Mouse (Mus musculus) heart, embryonic 13.5 days (tissue): Measurements from ENCODE around the gene Ndufa6. TPM values are rescaled to one million over a fixed set of nuclear protein-coding genes. Genes with fewer than 3 reads are reported as not detected.

ENCODE experiments used
- ATAC-seq: fragments of 200-750 bp; cut with Nextera tagmentation; 2 replicates; pipeline ENCODE4 v1.8.0; 2017; ENCODE audit warnings: moderate TSS enrichment; ENCODE audit not compliant: insufficient number of reproducible peaks, low FRiP score, low TSS enrichment; ENCODE audit errors: extremely low read depth
- H3K27ac ChIP-seq: fragments of 300-500 bp; sonication (generic); replicated peaks from 2 replicates; pipeline ENCODE4 v1.5.1; 2015; ENCODE audit warnings: moderate library complexity, mild to moderate bottlenecking, inconsistent platforms
- H3K27me3 ChIP-seq: fragments of 300-500 bp; sonication (generic); replicated peaks from 2 replicates; pipeline ENCODE4 v1.6.1; 2015; ENCODE audit warnings: mild to moderate bottlenecking, inconsistent platforms
- H3K36me3 ChIP-seq: fragments of 300-500 bp; sonication (generic); 2 replicates; pipeline ENCODE4 v1.6.1; 2015; ENCODE audit warnings: mild to moderate bottlenecking, inconsistent platforms
- H3K4me1 ChIP-seq: fragments of 300-500 bp; sonication (generic); 2 replicates; pipeline ENCODE4 v1.6.1; 2015; ENCODE audit warnings: inconsistent platforms
- H3K4me2 ChIP-seq: fragments of 300-500 bp; sonication (generic); 2 replicates; pipeline ENCODE4 v1.6.1; 2015; ENCODE audit warnings: inconsistent platforms, mild to moderate bottlenecking, moderate library complexity
- H3K4me3 ChIP-seq: fragments of 300-500 bp; sonication (generic); 2 replicates; pipeline ENCODE4 v1.5.1; 2015; ENCODE audit warnings: moderate library complexity, mild to moderate bottlenecking, inconsistent platforms
- H3K9ac ChIP-seq: fragments of 300-500 bp; sonication (generic); 2 replicates; pipeline ENCODE4 v1.6.1; 2015; ENCODE audit warnings: inconsistent platforms, mild to moderate bottlenecking, moderate library complexity
- H3K9me3 ChIP-seq: fragments of 300-500 bp; sonication (generic); 2 replicates; pipeline ENCODE4 v1.6.1; 2016; ENCODE audit warnings: inconsistent platforms
- WGBS: fragments of 180-500 bp; shearing (Covaris S2); methylation state at CpG from one replicate; pipeline ENCODE4 v1.1.7; 2015; ENCODE audit warnings: mixed read lengths; 5-methylcytosine and 5-hydroxymethylcytosine counted together
- polyA plus RNA-seq: library from polyadenylated mRNA; unstranded; fragments of >200 nt; fragmentation: Nextera tagmentation; extraction: Ambion mirVana; gene quantifications from 2 replicates; pipeline ENCODE4 v1.2.1, GENCODE M21; 2015

The Ndufa6 gene
- polyA plus RNA-seq, 1 experiment from 2014 or later, result 473 TPM

- H3K27ac ChIP-seq, result peak within 1 kb of the TSS; percentile 75
- 1% methylated on average over 18 of the region's 24 CpGs for WGBS
These were observed 26.0 kb upstream of the Ndufa6 start, which contains the start of gene Cyp2d22 for GRCm38 (mm10) chr15:82379871-82380713. TSS of gene Cyp2d22 (minus strand) at chr15:82380260.

DNA sequence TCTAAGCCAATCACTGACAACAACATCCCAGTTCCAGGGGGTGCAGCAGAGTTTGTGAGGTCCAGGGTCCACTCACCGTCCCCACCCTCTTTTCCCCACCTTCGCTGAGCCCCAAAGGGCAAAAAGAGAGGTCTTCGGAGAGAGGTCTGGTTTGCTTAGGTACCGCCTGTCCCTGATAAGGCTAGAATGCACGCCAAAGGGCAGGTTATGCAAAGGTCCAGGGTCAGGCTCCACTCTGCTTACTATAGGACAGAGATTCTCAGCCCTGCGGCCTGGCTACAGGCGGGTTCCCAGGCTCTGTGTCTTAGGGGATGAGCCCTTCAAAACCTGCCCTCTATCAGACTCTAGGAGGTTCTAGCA lies 25.4 kb upstream of the Ndufa6 start:
- Histone ChIP-seq H3K27me3 (no peaks in the 10 kb centered on the region), H3K4me2 (peak overlapping the region; percentile 75), H3K36me3 (no peaks in the 10 kb centered on the region), H3K4me3 (peak overlapping the region; percentile 56), H3K9me3 (no peaks in the 10 kb centered on the region), H3K27ac (peak overlapping the region; percentile 75), H3K4me1 (peaks cover 52% of the 10 kb centered on the region), H3K9ac (peak overlapping the region; percentile 80)
- WGBS, result 10% methylated on average over 7 of the region's 7 CpGs
- ATAC-seq, result no peak

More at GRCm38 (mm10) chr15:82379871-82380713, 26.0 kb upstream of the Ndufa6 start, which contains the start of gene Cyp2d22:
- ATAC-seq, result peak; percentile 77
- Histone ChIP-seq H3K4me1 (peaks cover 52% of the 10 kb centered on the region), H3K9ac (peak within 1 kb of the TSS; percentile 80), H3K36me3 (no peaks in the 10 kb centered on the region), H3K4me2 (peak within 1 kb of the TSS; percentile 75), H3K27me3 (no peaks in the 10 kb centered on the region), H3K9me3 (no peaks in the 10 kb centered on the region), H3K4me3 (peak within 1 kb of the TSS; percentile 56)

DNA sequence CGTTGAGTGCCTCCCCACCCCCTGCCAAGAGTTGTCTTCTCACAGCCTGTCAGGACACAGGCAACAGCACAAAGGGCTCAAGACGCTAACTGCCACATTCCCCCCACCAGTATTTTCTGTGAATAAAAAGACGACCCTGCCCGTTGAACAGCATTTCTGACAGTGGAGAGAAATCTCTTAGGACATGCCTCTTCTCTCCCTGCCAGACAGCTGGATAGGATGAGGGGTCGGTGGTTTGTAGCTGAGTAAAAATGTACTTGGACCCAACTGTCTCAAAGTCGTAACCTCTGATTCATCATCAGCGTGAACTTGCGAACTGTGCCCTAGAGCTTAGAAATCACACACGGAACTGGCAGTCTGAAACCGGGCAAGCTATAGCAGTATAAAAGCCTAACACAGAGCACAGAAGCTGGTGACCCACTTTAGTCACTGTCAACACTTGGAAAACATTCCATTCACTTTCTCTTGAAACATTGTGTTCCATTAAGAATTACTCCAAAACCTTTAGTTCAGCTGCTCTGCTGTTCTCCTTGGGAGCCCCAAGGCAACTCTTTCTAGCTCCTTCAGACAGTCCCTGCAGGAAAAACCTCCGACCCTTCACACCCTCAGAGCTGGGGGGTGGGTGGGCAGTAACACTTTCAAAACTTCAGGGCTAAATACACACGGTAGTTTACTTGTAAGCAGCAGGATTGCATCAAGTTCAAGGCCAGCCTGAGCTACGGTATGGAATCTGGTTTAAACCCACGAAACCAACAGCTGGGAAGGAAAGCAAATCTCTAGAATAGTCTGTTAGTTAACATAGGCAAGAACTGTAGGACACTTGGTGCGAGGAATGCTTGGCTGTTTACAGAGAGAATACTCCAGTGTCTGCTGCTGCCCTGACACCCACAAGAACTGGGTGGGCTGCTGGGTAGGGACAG lies 24.4 kb upstream of the Ndufa6 start:
- peak overlapping the region; percentile 56 for H3K4me3 ChIP-seq
- 44% methylated on average over 15 of the region's 15 CpGs for WGBS

GRCm38 (mm10) chr15:82377701-82378100 lies 23.6 kb upstream of the Ndufa6 start:
- no peak overlapping the region for H3K4me3 ChIP-seq
- H3K4me2 ChIP-seq, result peak overlapping the region; percentile 75; the same call in 1 of the 2 replicates
- H3K9ac ChIP-seq, result no peak overlapping the region
- peak overlapping the region; percentile 75 for H3K27ac ChIP-seq
- ATAC-seq, result no peak
- no peaks in the 10 kb centered on the region for H3K27me3 ChIP-seq
- 0 out of 2 replicates have a peak, but pooled peaks cover 4% of the 10 kb centered on the region for H3K36me3 ChIP-seq
- no peaks in the 10 kb centered on the region for H3K9me3 ChIP-seq
- 63% methylated on average over 5 of the region's 5 CpGs for WGBS
- peaks cover 52% of the 10 kb centered on the region for H3K4me1 ChIP-seq

More for the DNA sequence above, 24.4 kb upstream of the Ndufa6 start:
- no peaks in the 10 kb centered on the region for H3K36me3 ChIP-seq
- peak overlapping the region; percentile 62 for H3K9ac ChIP-seq
- H3K27ac ChIP-seq, result peak overlapping the region; percentile 75
- no peaks in the 10 kb centered on the region for H3K9me3 ChIP-seq
- peak overlapping the region; percentile 75 for H3K4me2 ChIP-seq
- ATAC-seq, result no peak
- peaks cover 52% of the 10 kb centered on the region for H3K4me1 ChIP-seq
- no peaks in the 10 kb centered on the region for H3K27me3 ChIP-seq

GRCm38 (mm10) chr15:82376393-82377138 lies 22.4 kb upstream of the Ndufa6 start:
- no peak overlapping the region for H3K4me3 ChIP-seq
- peak overlapping the region; percentile 65 for H3K27ac ChIP-seq
- no peaks in the 10 kb centered on the region for H3K9me3 ChIP-seq
- 62% methylated on average over 17 of the region's 17 CpGs for WGBS
- H3K36me3 ChIP-seq, result 0 out of 2 replicates have a peak, but pooled peaks cover 5% of the 10 kb centered on the region
- ATAC-seq, result no peak
- no peak overlapping the region for H3K4me2 ChIP-seq
- H3K4me1 ChIP-seq, result peaks cover 52% of the 10 kb centered on the region
- peak overlapping the region; percentile 28; the same call in 1 of the 2 replicates for H3K9ac ChIP-seq
- no peaks in the 10 kb centered on the region for H3K27me3 ChIP-seq

- Histone ChIP-seq H3K9ac (peak overlapping the region; percentile 28; the same call in 1 of the 2 replicates), H3K4me2 (no peak overlapping the region), H3K27me3 (no peaks in the 10 kb centered on the region), H3K4me1 (peaks cover 48% of the 10 kb centered on the region), H3K27ac (peak overlapping the region; percentile 65; the same call in 1 of the 2 replicates), H3K4me3 (no peak overlapping the region), H3K9me3 (no peaks in the 10 kb centered on the region), H3K36me3 (0 out of 2 replicates have a peak, but pooled peaks cover 5% of the 10 kb centered on the region)
- no peak for ATAC-seq
- WGBS, result 86% methylated on average over 9 of the region's 9 CpGs
These were observed 21.7 kb upstream of the Ndufa6 start for GRCm38 (mm10) chr15:82375855-82376254.

- ATAC-seq, result no peak
- Histone ChIP-seq H3K36me3 (0 out of 2 replicates have a peak, but pooled peaks cover 5% of the 10 kb centered on the region), H3K4me3 (no peak overlapping the region), H3K27me3 (no peaks in the 10 kb centered on the region), H3K27ac (no peak overlapping the region), H3K4me1 (peaks cover 38% of the 10 kb centered on the region), H3K4me2 (no peak overlapping the region), H3K9ac (no peak overlapping the region), H3K9me3 (no peaks in the 10 kb centered on the region)
- 82% methylated on average over 5 of the region's 5 CpGs for WGBS
These were observed 20.3 kb upstream of the Ndufa6 start for GRCm38 (mm10) chr15:82374437-82374836.

DNA sequence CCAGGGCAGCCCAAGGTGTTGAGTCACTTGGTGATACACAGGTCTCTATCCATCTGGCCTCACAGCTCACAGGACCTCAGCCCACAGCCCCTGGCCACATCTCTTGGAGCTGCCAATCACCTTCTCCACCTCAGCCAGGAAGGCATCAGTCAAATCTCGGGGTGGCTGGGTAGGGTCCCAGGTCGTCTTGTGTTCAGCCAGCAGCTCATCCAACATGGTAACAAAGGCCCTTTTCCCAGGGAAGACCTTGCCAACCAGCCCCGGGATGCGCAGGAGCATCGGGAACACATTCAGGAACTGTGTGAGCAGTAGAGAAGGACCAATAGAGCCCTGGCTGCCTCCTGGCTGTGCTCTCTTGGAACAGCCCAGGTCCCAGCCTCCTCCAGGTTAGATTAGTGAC lies 18.9 kb upstream of the Ndufa6 start:
- ATAC-seq, result no peak
- Histone ChIP-seq H3K9me3 (no peaks in the 10 kb centered on the region), H3K36me3 (0 out of 2 replicates have a peak, but pooled peaks cover 5% of the 10 kb centered on the region), H3K4me2 (no peak overlapping the region), H3K4me1 (peaks cover 30% of the 10 kb centered on the region), H3K27ac (no peak overlapping the region), H3K27me3 (no peaks in the 10 kb centered on the region), H3K9ac (no peak overlapping the region), H3K4me3 (no peak overlapping the region)
- WGBS, result 76% methylated on average over 5 of the region's 5 CpGs

DNA sequence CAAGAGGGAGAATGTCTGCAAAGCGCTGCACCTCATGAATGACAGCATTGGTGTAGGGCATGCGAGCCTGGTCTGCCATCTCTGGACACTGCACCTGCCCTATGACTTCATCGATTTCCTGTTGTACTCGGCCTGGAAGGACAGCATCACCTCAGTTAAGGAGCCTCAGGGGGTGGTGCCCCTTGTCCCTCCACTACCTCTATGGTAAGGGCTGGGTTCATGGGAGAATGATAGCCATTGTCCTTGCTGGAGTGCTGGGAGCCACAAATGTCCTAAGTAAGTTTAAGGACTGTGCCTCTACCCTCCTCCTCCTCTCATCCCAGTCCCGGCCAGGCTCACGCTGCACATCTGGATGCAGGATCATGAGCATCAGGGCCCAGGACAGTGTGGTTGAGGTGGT lies 18.3 kb upstream of the Ndufa6 start:
- Histone ChIP-seq H3K4me1 (peaks cover 25% of the 10 kb centered on the region), H3K9me3 (no peaks in the 10 kb centered on the region), H3K36me3 (0 out of 2 replicates have a peak, but pooled peaks cover 5% of the 10 kb centered on the region), H3K4me2 (no peak overlapping the region), H3K27me3 (no peaks in the 10 kb centered on the region), H3K9ac (no peak overlapping the region), H3K4me3 (no peak overlapping the region), H3K27ac (no peak overlapping the region)
- WGBS, result 87% methylated on average over 6 of the region's 6 CpGs
- no peak for ATAC-seq

DNA sequence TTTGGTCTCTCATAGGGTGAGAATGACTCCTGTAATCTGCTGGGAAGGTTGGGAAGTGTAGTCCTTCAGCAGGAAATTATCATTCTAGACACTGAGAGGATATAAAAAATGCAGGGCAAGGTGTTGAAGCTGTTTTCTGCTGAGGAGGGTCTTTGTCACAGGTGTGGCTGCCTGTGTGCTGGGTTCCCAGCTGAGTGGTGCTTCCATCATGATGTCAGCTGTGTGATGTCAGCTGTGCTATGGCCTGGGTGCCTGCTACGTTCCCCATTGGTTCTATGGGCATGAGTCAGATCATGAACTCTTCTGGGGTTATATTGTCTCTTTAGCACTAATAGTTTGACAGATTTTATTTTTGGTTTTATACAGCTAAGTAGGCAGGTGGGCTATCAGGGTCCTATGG lies 14.7 kb upstream of the Ndufa6 start:
- H3K4me3 ChIP-seq, result no peak overlapping the region
- H3K27me3 ChIP-seq, result no peaks in the 10 kb centered on the region
- peaks cover 7% of the 10 kb centered on the region; the same call in 1 of the 2 replicates for H3K4me1 ChIP-seq
- no peaks in the 10 kb centered on the region for H3K9me3 ChIP-seq
- no peak overlapping the region for H3K9ac ChIP-seq
- ATAC-seq, result no peak
- H3K36me3 ChIP-seq, result 0 out of 2 replicates have a peak, but pooled peaks cover 5% of the 10 kb centered on the region
- H3K4me2 ChIP-seq, result no peak overlapping the region
- 75% methylated on average over 1 of the region's 1 CpGs for WGBS
- H3K27ac ChIP-seq, result no peak overlapping the region
